Mouse (Mus musculus) bone marrow, adult 2 months (tissue): Measurements from ENCODE around the gene Adamts16.

Experiments used
- CTCF ChIP-seq: fragments of 200-500 bp; IDR thresholded peaks from 2 replicates; pipeline ENCODE4 v1.5.1; 2011; ENCODE audit warnings: low read length, control low read depth; ENCODE audit not compliant: control insufficient read depth, insufficient read depth
- POLR2A ChIP-seq: fragments of 200-500 bp; IDR thresholded peaks from 2 replicates; pipeline ENCODE4 v1.6.1; 2011; ENCODE audit warnings: low read depth, mild to moderate bottlenecking, control low read depth, low read length, borderline replicate concordance; ENCODE audit not compliant: control insufficient read depth

- TF ChIP-seq CTCF (no peak), POLR2A (no peak)
Observed at GRCm38 (mm10) chr13:70814423-70814822, 27.2 kb downstream of the Adamts16 start.
